7 mouse cellular contexts compared by ENCODE assay signal in genomic region chr2:156180094-156180821, GRCm38 (mm10). TPM values are rescaled to one million over a fixed set of nuclear protein-coding genes. Genes with fewer than 3 reads are reported as not detected.
DNase-seq lines count a peak whose midpoint lies in the region; ATAC-seq lines count a peak whose summit lies in the region.

TSS of gene Rbm39 (minus strand) at chr2:156180238.

- intact Hi-C loops in left cerebral cortex, postnatal 36 days (cut with DNase I) = no loop called here

- H3K27ac ChIP-seq in intestine, embryonic 16.5 days (ENCODE audit: low read length) = peak within 1 kb of the TSS; percentile 96
- peak within 1 kb of the TSS; percentile 89 for H3K27ac ChIP-seq in midbrain, embryonic 11.5 days (ENCODE audit: low read depth, low read length)

- H3K4me1 ChIP-seq in intestine, embryonic 16.5 days (ENCODE audit: control insufficient read depth, insufficient read depth, low read length) = peaks cover 11% of the 10 kb centered on the region
- peaks cover 17% of the 10 kb centered on the region for H3K4me1 ChIP-seq in midbrain, embryonic 11.5 days (ENCODE audit: control insufficient read depth, insufficient read depth, low read length)

- peak within 1 kb of the TSS; percentile 64 for H3K4me2 ChIP-seq in intestine, embryonic 16.5 days (ENCODE audit: low read depth, low read length)
- H3K4me2 ChIP-seq in midbrain, embryonic 11.5 days = peak within 1 kb of the TSS; percentile 82

- H3K36me3 ChIP-seq in intestine, embryonic 16.5 days (ENCODE audit: control insufficient read depth, insufficient read depth, low read length) = peaks cover 2% of the 10 kb centered on the region; the same call in 1 of the 2 replicates
- peaks cover 12% of the 10 kb centered on the region for H3K36me3 ChIP-seq in midbrain, embryonic 11.5 days (ENCODE audit: control insufficient read depth, insufficient read depth, low read length)

- peak within 1 kb of the TSS; percentile 98 for H3K4me3 ChIP-seq in intestine, embryonic 16.5 days (ENCODE audit: low read length)
- peak within 1 kb of the TSS; percentile 90 for H3K4me3 ChIP-seq in midbrain, embryonic 11.5 days (ENCODE audit: low read depth, low read length)

- WGBS in intestine, embryonic 16.5 days = under 1% methylated on average over 47 of the region's 47 CpGs
- WGBS in midbrain, embryonic 11.5 days = under 1% methylated on average over 47 of the region's 47 CpGs

- no peaks in the 10 kb centered on the region for H3K27me3 ChIP-seq in intestine, embryonic 16.5 days (replicated peaks; ENCODE audit: control insufficient read depth, insufficient read depth, low read length)
- no peaks in the 10 kb centered on the region for H3K27me3 ChIP-seq in midbrain, embryonic 11.5 days (ENCODE audit: control insufficient read depth, insufficient read depth, low read length)

- peak; percentile 99 for DNase-seq in adrenal gland, adult 2 months
- peak; percentile 99 for DNase-seq in embryo, embryonic 11.5 days (ENCODE audit: low read depth, low spot score)
- peak; percentile 100 for DNase-seq in gastrocnemius, postnatal 4 days (ENCODE audit: low spot score in 2 of 2)
- DNase-seq in left cerebral cortex, postnatal 36 days (ENCODE audit: low spot score in 2 of 2) = peak; percentile 100
- DNase-seq in midbrain, embryonic 11.5 days (ENCODE audit: low spot score, missing footprints) = peak; percentile 100
- peak; percentile 100 for DNase-seq in skeletal muscle tissue, adult 2 months (ENCODE audit: low read depth, low spot score)

- peak within 1 kb of the TSS; percentile 100 for H3K9ac ChIP-seq in intestine, embryonic 16.5 days (ENCODE audit: low read depth, low read length)
- peak within 1 kb of the TSS; percentile 100 for H3K9ac ChIP-seq in midbrain, embryonic 11.5 days (ENCODE audit: low read length)

- peak; percentile 96 for ATAC-seq in intestine, embryonic 16.5 days
- peak; percentile 96 for ATAC-seq in midbrain, embryonic 11.5 days (ENCODE audit: low FRiP score)

- H3K9me3 ChIP-seq in intestine, embryonic 16.5 days (ENCODE audit: control insufficient read depth, low read length) = no peaks in the 10 kb centered on the region
- no peaks in the 10 kb centered on the region for H3K9me3 ChIP-seq in midbrain, embryonic 11.5 days (ENCODE audit: control insufficient read depth, low read length)

RNA-seq across cellular contexts. Expression of gene Rbm39, which starts in this region (rescaled TPM):
- 100 to 1,000 TPM; 269 to 386 TPM for total RNA-seq in adrenal gland, adult 2 months (2021)
- polyA plus RNA-seq in adrenal gland, adult 2 months (2012; rRNA removed) = 89.7 and 94.8 TPM in 2 replicates
- total RNA-seq in gastrocnemius, postnatal 4 days (2021) = 100 to 1,000 TPM; 246 to 293 TPM
- 450 and 473 TPM in 2 replicates for polyA plus RNA-seq in intestine, embryonic 16.5 days (2015; fragmentation: Nextera tagmentation; extraction: Ambion mirVana)
- total RNA-seq in left cerebral cortex, postnatal 36 days (2021) = 100 to 1,000 TPM; 223 to 344 TPM
- 708 and 733 TPM in 2 replicates for polyA plus RNA-seq in midbrain, embryonic 11.5 days (2014; fragmentation: Nextera tagmentation; extraction: Ambion mirVana)

Comparison
In these comparisons a context has a peak if more than half of its experiments do, and no peak if none do; other contexts are left out.
1. Peak in every context shown above with its lines: DNase-seq, ATAC-seq, H3K4me3 ChIP-seq and H3K27ac ChIP-seq.